Mouse (Mus musculus): Measurements from ENCODE around the gene Rcor1. TPM values are rescaled to one million over a fixed set of nuclear protein-coding genes. Genes with fewer than 3 reads are reported as not detected.

Gene Rcor1
- total RNA-seq, 2 experiments from 2014 or later, result 17.6 to 19.2 TPM

- no peak for DNase-seq (ENCODE audit: low spot score in 2 of 2)
These were observed 85.6 kb downstream of the Rcor1 start for GRCm38 (mm10) chr12:111124601-111125260.

- no peak for DNase-seq (ENCODE audit: low spot score in 2 of 2)
These were observed 86.5 kb downstream of the Rcor1 start for GRCm38 (mm10) chr12:111125666-111126065.

- DNase-seq (ENCODE audit: low spot score in 2 of 2), result peak in 1 of 2 experiments; percentile 39
These were observed 95.0 kb downstream of the Rcor1 start for GRCm38 (mm10) chr12:111134169-111134568.

- DNase-seq (ENCODE audit: low spot score in 2 of 2), result peak; percentile 52 to 61
These were observed 95.9 kb downstream of the Rcor1 start for GRCm38 (mm10) chr12:111134791-111135733.

GRCm38 (mm10) chr12:111135953-111136352, 96.8 kb downstream of the Rcor1 start:
- no peak for DNase-seq (ENCODE audit: low spot score in 2 of 2)

GRCm38 (mm10) chr12:111137079-111137478, 97.9 kb downstream of the Rcor1 start:
- DNase-seq (ENCODE audit: low spot score in 2 of 2), result no peak

GRCm38 (mm10) chr12:111143005-111143508, 103.9 kb downstream of the Rcor1 start:
- DNase-seq (ENCODE audit: low spot score in 2 of 2), result peak in 1 of 2 experiments; percentile 26

GRCm38 (mm10) chr12:111143509-111144063, 104.4 kb downstream of the Rcor1 start:
- no peak for DNase-seq (ENCODE audit: low spot score in 2 of 2)

- DNase-seq (ENCODE audit: low spot score in 2 of 2), result no peak
These were observed 105.4 kb downstream of the Rcor1 start for GRCm38 (mm10) chr12:111144598-111144997.

GRCm38 (mm10) chr12:111145269-111145668, 106.1 kb downstream of the Rcor1 start:
- peak; percentile 70 to 82 for DNase-seq (ENCODE audit: low spot score in 2 of 2)

- DNase-seq (ENCODE audit: low spot score in 2 of 2), result no peak
These were observed 110.5 kb downstream of the Rcor1 start for GRCm38 (mm10) chr12:111149495-111150235.

GRCm38 (mm10) chr12:111150236-111150596, 111.1 kb downstream of the Rcor1 start:
- DNase-seq (ENCODE audit: low spot score in 2 of 2), result no peak

GRCm38 (mm10) chr12:111151422-111152156, 112.4 kb downstream of the Rcor1 start:
- DNase-seq (ENCODE audit: low spot score in 2 of 2), result no peak

- DNase-seq (ENCODE audit: low spot score in 2 of 2), result no peak
These were observed 113.4 kb downstream of the Rcor1 start for GRCm38 (mm10) chr12:111152579-111152978.

- no peak for DNase-seq (ENCODE audit: low spot score in 2 of 2)
These were observed 114.0 kb downstream of the Rcor1 start for GRCm38 (mm10) chr12:111152981-111153710.

- DNase-seq (ENCODE audit: low spot score in 2 of 2), result no peak
These were observed 114.8 kb downstream of the Rcor1 start for GRCm38 (mm10) chr12:111153946-111154345.

- DNase-seq (ENCODE audit: low spot score in 2 of 2), result no peak
These were observed 115.5 kb downstream of the Rcor1 start for GRCm38 (mm10) chr12:111154641-111155040.

- no peak for DNase-seq (ENCODE audit: low spot score in 2 of 2)
These were observed 116.6 kb downstream of the Rcor1 start for GRCm38 (mm10) chr12:111155756-111156155.

- no peak for DNase-seq (ENCODE audit: low spot score in 2 of 2)
These were observed 120.7 kb downstream of the Rcor1 start for GRCm38 (mm10) chr12:111159659-111160428.
